Mouse (Mus musculus) erythroblast, embryonic 14.5 days (primary cell): ENCODE data around the gene Gm28729.

ENCODE experiments used
- GATA1 ChIP-seq: IDR thresholded peaks from 2 replicates; pipeline ENCODE4 v1.6.1; 2012; ENCODE audit warnings: low read length, inconsistent platforms, mixed read lengths
- TAL1 ChIP-seq: IDR thresholded peaks from 3 replicates; pipeline ENCODE4 v1.6.1; 2012; ENCODE audit warnings: low read length, inconsistent platforms, mixed read lengths

DNA sequence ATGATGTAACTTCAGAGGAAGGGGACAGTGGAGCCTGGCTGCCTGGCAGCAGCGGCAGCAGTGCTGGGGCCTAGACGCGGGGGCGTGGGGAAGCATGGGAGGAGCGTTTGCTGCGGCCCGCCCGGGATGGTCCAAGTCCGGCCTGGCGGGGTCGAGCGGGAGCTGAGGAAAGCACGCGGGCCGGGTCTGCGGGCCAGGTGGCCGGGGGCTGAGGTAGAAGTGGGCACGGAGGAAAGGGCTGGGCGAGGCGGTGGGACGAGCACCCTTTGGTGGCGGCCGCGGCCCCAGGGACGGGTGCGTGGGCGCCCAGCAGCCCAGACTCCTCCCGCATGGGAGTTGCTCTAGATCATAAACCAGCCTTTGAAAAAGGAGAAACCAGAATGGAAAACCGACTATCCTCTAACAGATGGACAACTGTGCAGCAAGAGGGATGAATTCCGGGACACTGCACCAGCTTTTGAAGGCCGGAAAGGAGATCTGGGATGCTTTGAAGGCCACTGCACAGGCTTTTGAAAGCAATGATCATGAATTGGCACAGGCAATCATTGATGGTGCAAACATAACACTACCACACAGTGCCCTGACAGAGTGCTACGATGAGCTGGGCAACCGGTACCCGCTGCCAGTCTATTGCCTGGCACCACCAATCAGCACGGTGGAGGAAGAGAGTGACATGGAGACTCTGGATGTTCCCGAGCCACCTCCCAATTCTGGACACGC lies 12.0 kb upstream of the Gm28729 start:
- no peak for TF ChIP-seq GATA1
- TF ChIP-seq TAL1: no peak
